Mouse (Mus musculus) intestine, postnatal 0 days (tissue): ENCODE measurements around the gene Mfsd4b4. TPM values are rescaled to one million over a fixed set of nuclear protein-coding genes. Genes with fewer than 3 reads are reported as not detected.

ENCODE experiments used
- ATAC-seq: fragments of 200-750 bp; cut with Nextera tagmentation; 2 replicates; pipeline ENCODE4 v1.8.0; 2017; ENCODE audit warnings: mild to moderate bottlenecking, moderate TSS enrichment, moderate library complexity
- H3K27ac ChIP-seq: fragments of 300-500 bp; sonication (generic); 2 replicates; pipeline ENCODE4 v1.5.1; 2014; ENCODE audit warnings: mild to moderate bottlenecking, low read depth, low read length, moderate library complexity
- H3K27me3 ChIP-seq: fragments of 300-500 bp; sonication (generic); replicated peaks from 2 replicates; pipeline ENCODE4 v1.6.1; 2014; ENCODE audit warnings: low read length, mixed read lengths; ENCODE audit not compliant: control insufficient read depth, insufficient read depth
- H3K36me3 ChIP-seq: fragments of 300-500 bp; sonication (generic); 2 replicates; pipeline ENCODE4 v1.6.1; 2014; ENCODE audit warnings: mild to moderate bottlenecking, moderate library complexity; ENCODE audit not compliant: control insufficient read depth, insufficient read depth
- H3K4me1 ChIP-seq: fragments of 300-500 bp; sonication (generic); replicated peaks from 2 replicates; pipeline ENCODE4 v1.6.1; 2014; ENCODE audit warnings: antibody characterized with exemption, low read length, mixed read lengths; ENCODE audit not compliant: control insufficient read depth, insufficient read depth
- H3K4me2 ChIP-seq: fragments of 300-500 bp; sonication (generic); replicated peaks from 2 replicates; pipeline ENCODE4 v1.6.1; 2014; ENCODE audit warnings: low read depth, mild to moderate bottlenecking, moderate library complexity
- H3K4me3 ChIP-seq: fragments of 300-500 bp; sonication (generic); 2 replicates; pipeline ENCODE4 v1.5.1; 2014; ENCODE audit warnings: low read depth, low read length
- H3K9ac ChIP-seq: fragments of 300-500 bp; sonication (generic); 2 replicates; pipeline ENCODE4 v1.6.1; 2014; ENCODE audit warnings: mild to moderate bottlenecking, low read depth, low read length
- H3K9me3 ChIP-seq: fragments of 300-500 bp; sonication (generic); 2 replicates; pipeline ENCODE4 v1.6.1; 2016; ENCODE audit warnings: mixed run types; ENCODE audit not compliant: control insufficient read depth
- CTCF ChIP-seq: sonication (generic); IDR thresholded peaks from 2 replicates; pipeline ENCODE4 v1.5.1; 2016; ENCODE audit warnings: low read depth, mild to moderate bottlenecking, control low read depth, antibody characterized with exemption, moderate library complexity
- WGBS: fragments of 180-500 bp; shearing (Covaris S2); extraction: QIAGEN DNeasy Blood & Tissue Kit; methylation state at CpG from one replicate; pipeline ENCODE4 v1.1.7; 2014; 5-methylcytosine and 5-hydroxymethylcytosine counted together
- polyA plus RNA-seq: library from polyadenylated mRNA; unstranded; fragments of >200 nt; fragmentation: Nextera tagmentation; extraction: Ambion mirVana; gene quantifications from 2 replicates; pipeline ENCODE4 v1.2.1, GENCODE M21; 2015

Gene Mfsd4b4
- polyA plus RNA-seq, 1 experiment from 2014 or later: 1.9 TPM

DNA sequence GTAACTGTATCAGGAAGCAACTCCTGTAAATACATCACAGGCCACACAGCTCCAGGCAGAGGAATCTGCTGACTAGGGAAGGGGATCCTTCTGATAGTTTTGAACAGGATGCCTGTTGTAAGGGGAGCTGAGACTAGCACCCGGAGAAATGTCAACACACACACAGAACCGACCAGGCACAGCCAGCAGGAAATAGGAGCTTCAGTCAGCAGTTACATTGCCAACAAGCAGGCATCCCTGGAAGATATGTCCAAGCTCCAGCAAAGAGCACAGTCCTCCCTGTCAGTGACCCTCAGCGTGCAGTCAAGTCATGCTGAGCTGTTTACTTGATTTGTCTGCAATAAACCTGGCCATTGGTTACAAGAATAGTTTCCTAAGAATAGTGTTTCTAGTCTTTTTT lies 10.4 kb downstream of the Mfsd4b4 start:
- 38% methylated on average over 3 of the region's 3 CpGs for WGBS
- H3K27me3 ChIP-seq: no peaks in the 10 kb centered on the region
- H3K4me2 ChIP-seq: no peak overlapping the region
- no peaks in the 10 kb centered on the region for H3K4me1 ChIP-seq
- H3K27ac ChIP-seq: no peak overlapping the region
- peaks cover 4% of the 10 kb centered on the region; the same call in 1 of the 2 replicates for H3K36me3 ChIP-seq
- no peaks in the 10 kb centered on the region for H3K9me3 ChIP-seq
- H3K9ac ChIP-seq: no peak overlapping the region
- H3K4me3 ChIP-seq: no peak overlapping the region
- TF ChIP-seq CTCF: no peak
- ATAC-seq: no peak

DNA sequence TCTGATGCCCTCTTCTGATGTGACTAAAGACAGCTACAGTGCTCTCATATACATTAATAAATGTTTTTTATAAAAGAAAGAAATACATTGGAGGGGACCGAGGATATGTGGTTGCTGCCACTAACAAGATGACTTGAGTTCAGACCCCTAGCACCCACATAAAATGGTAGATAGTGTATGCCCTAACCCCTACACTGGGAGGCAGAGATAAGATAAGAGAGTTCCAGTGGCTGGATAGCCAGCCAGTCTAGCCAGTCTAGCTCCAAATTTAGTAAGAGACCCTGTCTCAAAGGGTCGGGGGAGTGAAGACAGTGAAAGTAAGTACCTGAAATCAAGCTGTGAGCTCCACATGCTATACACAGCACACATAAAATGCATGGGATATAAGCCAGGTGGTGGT lies 33.5 kb downstream of the Mfsd4b4 start:
- Histone ChIP-seq H3K27ac (no peak overlapping the region), H3K4me2 (no peak overlapping the region), H3K9ac (no peak overlapping the region), H3K27me3 (no peaks in the 10 kb centered on the region), H3K9me3 (no peaks in the 10 kb centered on the region), H3K36me3 (peaks cover 44% of the 10 kb centered on the region), H3K4me1 (0 out of 2 replicates have a peak, but pooled peaks cover 4% of the 10 kb centered on the region), H3K4me3 (no peak overlapping the region)
- no peak for TF ChIP-seq CTCF
- 80% methylated on average over 2 of the region's 2 CpGs for WGBS
- ATAC-seq: no peak

DNA sequence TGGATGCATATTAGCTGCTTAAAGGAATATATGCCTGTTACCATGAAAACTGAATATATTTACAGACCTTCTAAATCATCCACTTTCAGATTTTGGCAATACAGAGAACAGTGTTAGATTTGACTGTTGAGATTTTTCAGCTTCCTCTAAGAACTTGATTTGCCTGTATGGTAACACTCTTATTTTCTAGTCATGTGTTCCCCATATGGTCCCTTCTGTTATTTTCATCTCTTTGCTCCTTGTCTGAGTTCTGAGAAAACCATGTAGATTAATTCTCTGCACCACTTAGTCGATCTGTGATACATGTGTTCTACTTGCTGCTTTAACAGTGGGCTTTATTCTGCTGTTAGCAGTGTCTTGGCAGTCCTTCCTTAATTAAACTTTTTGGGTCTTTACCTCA lies 56.4 kb downstream of the Mfsd4b4 start:
- H3K36me3 ChIP-seq: peaks cover 39% of the 10 kb centered on the region
- H3K27me3 ChIP-seq: no peaks in the 10 kb centered on the region
- TF ChIP-seq CTCF: no peak
- no peaks in the 10 kb centered on the region for H3K9me3 ChIP-seq
- H3K27ac ChIP-seq: no peak overlapping the region
- no peak overlapping the region for H3K4me2 ChIP-seq
- 89% methylated on average over 1 of the region's 1 CpGs for WGBS
- ATAC-seq: no peak
- no peak overlapping the region for H3K4me3 ChIP-seq
- no peak overlapping the region for H3K9ac ChIP-seq
- no peaks in the 10 kb centered on the region for H3K4me1 ChIP-seq

Other genes with a start within 250 kb of the Mfsd4b4 start
- 7.0 TPM in 2 replicates for gene Rev3l, start 167.1 kb downstream of the Mfsd4b4 start, polyA plus RNA-seq
- 2.4 and 2.9 TPM in 2 replicates for gene Mfsd4b2, start 27.7 kb upstream of the Mfsd4b4 start, polyA plus RNA-seq
- 7.8 and 9.0 TPM in 2 replicates for gene Mfsd4b3, start 60.9 kb upstream of the Mfsd4b4 start, polyA plus RNA-seq
- 0.47 and 0.52 TPM in 2 replicates for gene Mfsd4b5, start 87.4 kb upstream of the Mfsd4b4 start, polyA plus RNA-seq
- gene Mfsd4b1, start 126.0 kb upstream of the Mfsd4b4 start, polyA plus RNA-seq: 8.4 TPM in 2 replicates
- 57.5 and 59.5 TPM in 2 replicates for gene Slc16a10, start 243.0 kb upstream of the Mfsd4b4 start, polyA plus RNA-seq